Mouse (Mus musculus) layer of hippocampus, adult 6 months (tissue): ENCODE results near the gene Zfp488. TPM values are rescaled to one million over a fixed set of nuclear protein-coding genes. Genes with fewer than 3 reads are reported as not detected.

Source experiments
- long read RNA-seq, 2 experiments: library from polyadenylated mRNA; unstranded; transcript quantifications; one replicate each; pipeline ENCODE4 v2.0.0; 2019 to 2020
- polyA plus RNA-seq: library from polyadenylated mRNA; unstranded; fragments of <200 nt; fragmentation: Nextera tagmentation; gene quantifications from 2 replicates; pipeline ENCODE4 v1.2.3, GENCODE M21; 2021

The Zfp488 gene
- polyA plus RNA-seq, result 1.2 and 1.7 TPM in 2 replicates
- long read RNA-seq, experiment 1, full-length matches to known transcripts, result 1 of 1 reads
- long read RNA-seq, experiment 1, partial matches to known transcripts, result 0 of 1 reads
- long read RNA-seq, experiment 1, other reads (novel, unspliced or antisense), result 0 of 1 reads
- long read RNA-seq, experiment 2, full-length matches to known transcripts, result 4 of 4 reads
- long read RNA-seq, experiment 2, partial matches to known transcripts, result 0 of 4 reads
- long read RNA-seq, experiment 2, other reads (novel, unspliced or antisense), result 0 of 4 reads

DNA sequence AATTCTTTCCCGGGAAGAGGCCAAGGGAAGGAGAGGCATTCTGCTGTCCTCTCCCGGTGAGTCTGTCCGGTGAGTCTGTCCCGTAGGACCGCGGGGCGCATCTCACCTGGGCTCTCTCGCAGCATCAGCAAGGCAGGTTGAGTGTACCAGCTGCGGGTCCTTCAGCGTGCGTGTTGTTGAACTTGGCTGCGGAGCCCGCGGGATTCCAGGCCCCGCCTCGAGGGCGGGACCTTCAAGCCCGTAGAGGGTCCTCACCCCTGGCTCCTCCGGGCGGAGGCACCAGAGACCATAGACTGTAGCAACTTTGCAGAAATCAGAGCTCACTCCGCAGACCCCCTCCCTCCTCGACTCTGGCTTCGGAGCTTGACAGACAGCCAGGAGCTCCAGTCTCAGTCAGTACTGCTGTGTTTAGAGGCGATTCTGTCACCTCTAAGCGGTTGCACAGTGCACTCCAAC lies at the start of gene Zfp488:
TSS of gene Zfp488 (minus strand) at position 161 of the 456 bp plus-strand sequence.

GRCm38 (mm10) chr14:34016381-34016780 lies 37.8 kb upstream of the Zfp488 start, which contains the start of gene Gm5460:
TSS of gene Gm5460 (plus strand) at chr14:34016758.

DNA sequence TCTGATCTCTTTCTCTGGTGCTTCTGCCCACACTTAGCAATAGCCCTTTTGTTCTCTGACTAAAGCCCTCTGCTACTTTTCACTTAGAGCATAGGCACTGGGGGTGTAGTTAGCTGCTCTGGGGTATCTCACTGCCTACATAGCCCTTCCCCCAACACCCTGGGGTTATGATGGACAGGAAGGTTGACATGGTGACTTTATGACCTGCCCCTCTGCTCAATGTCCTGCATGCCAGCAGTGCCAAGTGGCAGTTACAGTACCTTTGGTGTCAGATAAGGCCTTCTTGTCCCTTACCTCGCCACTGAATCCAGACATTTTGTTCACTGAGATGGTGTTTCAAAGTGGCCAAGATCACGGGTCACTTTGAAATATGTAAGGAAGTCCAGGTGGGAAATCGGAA lies 36.5 kb upstream of the Zfp488 start, which contains the start of gene Gm30083:
TSS of gene Gm30083 (minus strand) at position 120 of the 400 bp plus-strand sequence.

DNA sequence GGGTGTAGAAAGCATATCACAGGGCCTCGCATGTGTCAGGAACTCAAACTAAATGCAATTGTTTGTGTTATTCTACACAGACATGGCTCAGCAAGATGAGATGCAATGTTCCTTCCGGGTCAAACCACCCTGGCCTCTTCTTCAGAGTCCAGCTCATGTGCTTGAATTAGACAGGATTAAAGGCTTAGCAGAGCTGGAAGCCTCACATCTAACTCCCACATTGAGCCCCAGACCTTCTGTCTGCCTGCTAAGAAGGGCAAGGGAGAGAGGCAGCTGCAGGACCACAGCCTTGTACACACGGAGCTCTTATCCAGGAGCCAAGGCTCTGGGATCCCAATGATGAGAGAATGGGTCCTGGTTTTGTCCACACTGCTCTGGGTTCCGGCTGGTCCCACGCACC lies 24.8 kb downstream of the Zfp488 start, which contains the start of gene Rbp3:
TSS of gene Rbp3 (plus strand) at position 243 of the 400 bp plus-strand sequence.

GRCm38 (mm10) chr14:33940739-33941138 lies 37.8 kb downstream of the Zfp488 start, which contains the start of gene Gdf2:
TSS of gene Gdf2 (plus strand) at chr14:33941039.

GRCm38 (mm10) chr14:33923168-33924070 lies 55.1 kb downstream of the Zfp488 start, which contains the start of gene Gdf10:
TSS of gene Gdf10 (plus strand) at chr14:33923587.

Other genes with a start within 250 kb of the Zfp488 start
- 2.1 and 2.9 TPM in 2 replicates for gene Gdf10, start 55.2 kb downstream of the Zfp488 start, polyA plus RNA-seq
- gene Gdf2, start 37.7 kb downstream of the Zfp488 start, polyA plus RNA-seq, result not detected in 2 replicates
- gene Rbp3, start 24.8 kb downstream of the Zfp488 start, polyA plus RNA-seq, result 0.06 and 0.08 TPM in 2 replicates
- not detected in 2 replicates for gene Gm30083, start 36.4 kb upstream of the Zfp488 start, polyA plus RNA-seq
- gene Gm5460, start 38.0 kb upstream of the Zfp488 start, polyA plus RNA-seq, result not detected in 2 replicates
- not detected in 2 replicates for gene Antxrl, start 73.9 kb upstream of the Zfp488 start, polyA plus RNA-seq
- 0.50 and 0.74 TPM in 2 replicates for gene Anxa8, start 107.2 kb upstream of the Zfp488 start, polyA plus RNA-seq
- not detected in 2 replicates for gene A630023A22Rik, start 124.0 kb upstream of the Zfp488 start, polyA plus RNA-seq
- 0.04 TPM in 1 of 2 replicates, not detected in the other for gene Npy4r, start 173.7 kb upstream of the Zfp488 start, polyA plus RNA-seq
- 0.25 and 0.65 TPM in 2 replicates for gene Gprin2, start 222.9 kb upstream of the Zfp488 start, polyA plus RNA-seq
- gene Syt15, start 240.8 kb upstream of the Zfp488 start, polyA plus RNA-seq, result 0.29 and 0.34 TPM in 2 replicates